Mouse (Mus musculus) forebrain, embryonic 11.5 days (tissue): ENCODE data around the gene Hipk3. TPM values are rescaled to one million over a fixed set of nuclear protein-coding genes. Genes with fewer than 3 reads are reported as not detected.

ENCODE experiments used
- ATAC-seq: fragments of 200-750 bp; cut with Nextera tagmentation; replicated peaks from 2 replicates; pipeline ENCODE4 v1.8.0; 2017; ENCODE audit warnings: moderate TSS enrichment; ENCODE audit not compliant: low FRiP score
- DNase-seq: peaks from one replicate; pipeline ENCODE4 v3.0.0-alpha.2; 2017; ENCODE audit warnings: low spot score
- H3K27ac ChIP-seq: fragments of 300-500 bp; sonication (generic); 2 replicates; pipeline ENCODE4 v1.5.1; 2014; ENCODE audit warnings: low read depth, low read length
- H3K27me3 ChIP-seq: fragments of 300-500 bp; sonication (generic); 2 replicates; pipeline ENCODE4 v1.6.1; 2014; ENCODE audit warnings: mild to moderate bottlenecking, low read length, mixed read lengths; ENCODE audit not compliant: control insufficient read depth, insufficient read depth
- H3K36me3 ChIP-seq: fragments of 300-500 bp; sonication (generic); 2 replicates; pipeline ENCODE4 v1.6.1; 2014; ENCODE audit warnings: mild to moderate bottlenecking, low read length, moderate library complexity, mixed read lengths; ENCODE audit not compliant: control insufficient read depth, insufficient read depth
- H3K4me1 ChIP-seq: fragments of 300-500 bp; sonication (generic); replicated peaks from 2 replicates; pipeline ENCODE4 v1.6.1; 2014; ENCODE audit warnings: low read length, mixed read lengths; ENCODE audit not compliant: control insufficient read depth, insufficient read depth
- H3K4me2 ChIP-seq: fragments of 300-500 bp; sonication (generic); 2 replicates; pipeline ENCODE4 v1.6.1; 2014; ENCODE audit warnings: low read depth, mild to moderate bottlenecking, low read length, moderate library complexity, mixed read lengths; ENCODE audit not compliant: severe bottlenecking
- H3K4me3 ChIP-seq: fragments of 300-500 bp; sonication (generic); 2 replicates; pipeline ENCODE4 v1.5.1; 2014; ENCODE audit warnings: low read depth, low read length
- H3K9ac ChIP-seq: fragments of 300-500 bp; sonication (generic); 2 replicates; pipeline ENCODE4 v1.6.1; 2014; ENCODE audit warnings: low read length
- H3K9me3 ChIP-seq: fragments of 300-500 bp; sonication (generic); 2 replicates; pipeline ENCODE4 v1.6.1; 2016; ENCODE audit warnings: low read length, mixed read lengths; ENCODE audit not compliant: control insufficient read depth
- WGBS: fragments of 180-500 bp; shearing (Covaris S2); extraction: QIAGEN DNeasy Blood & Tissue Kit; methylation state at CpG from one replicate; pipeline ENCODE4 v1.1.7; 2014; 5-methylcytosine and 5-hydroxymethylcytosine counted together
- polyA plus RNA-seq: library from polyadenylated mRNA; unstranded; fragments of >200 nt; fragmentation: Nextera tagmentation; extraction: Ambion mirVana; gene quantifications from 2 replicates; pipeline ENCODE4 v1.2.1, GENCODE M21; 2014

Hipk3 gene
- polyA plus RNA-seq, 1 experiment from 2014 or later = 12.0 TPM

GRCm38 (mm10) chr2:104484438-104484837 lies 9.8 kb downstream of the Hipk3 start:
- Histone ChIP-seq H3K9ac (no peak overlapping the region), H3K27me3 (no peaks in the 10 kb centered on the region), H3K9me3 (no peaks in the 10 kb centered on the region), H3K4me2 (no peak overlapping the region), H3K4me3 (no peak overlapping the region), H3K36me3 (no peaks in the 10 kb centered on the region), H3K27ac (no peak overlapping the region), H3K4me1 (no peaks in the 10 kb centered on the region)
- DNase-seq = no peak
- no peak for ATAC-seq
- 84% methylated on average over 5 of the region's 5 CpGs for WGBS

GRCm38 (mm10) chr2:104482156-104482555 lies 12.1 kb downstream of the Hipk3 start:
- no peaks in the 10 kb centered on the region for H3K4me1 ChIP-seq
- H3K27ac ChIP-seq = no peak overlapping the region
- H3K9me3 ChIP-seq = no peaks in the 10 kb centered on the region
- H3K9ac ChIP-seq = no peak overlapping the region
- no peaks in the 10 kb centered on the region for H3K36me3 ChIP-seq
- H3K27me3 ChIP-seq = no peaks in the 10 kb centered on the region
- H3K4me2 ChIP-seq = no peak overlapping the region
- ATAC-seq = no peak
- no peak for DNase-seq
- H3K4me3 ChIP-seq = no peak overlapping the region

- H3K4me1 ChIP-seq = no peaks in the 10 kb centered on the region
- ATAC-seq = no peak
- 87% methylated on average over 4 of the region's 4 CpGs for WGBS
These were observed 15.2 kb downstream of the Hipk3 start for GRCm38 (mm10) chr2:104479054-104479453.

GRCm38 (mm10) chr2:104477398-104478015 lies 16.7 kb downstream of the Hipk3 start:
- no peaks in the 10 kb centered on the region for H3K4me1 ChIP-seq
- H3K9me3 ChIP-seq = no peaks in the 10 kb centered on the region
- WGBS = 80% methylated on average over 2 of the region's 2 CpGs
- no peak overlapping the region for H3K4me2 ChIP-seq
- no peak for DNase-seq
- H3K4me3 ChIP-seq = no peak overlapping the region
- no peaks in the 10 kb centered on the region for H3K36me3 ChIP-seq
- H3K9ac ChIP-seq = no peak overlapping the region
- ATAC-seq = no peak
- no peaks in the 10 kb centered on the region for H3K27me3 ChIP-seq
- H3K27ac ChIP-seq = no peak overlapping the region

More at GRCm38 (mm10) chr2:104479054-104479453, 15.2 kb downstream of the Hipk3 start:
- Histone ChIP-seq H3K27ac (no peak overlapping the region), H3K36me3 (no peaks in the 10 kb centered on the region), H3K4me2 (no peak overlapping the region), H3K9ac (no peak overlapping the region), H3K4me3 (no peak overlapping the region), H3K9me3 (no peaks in the 10 kb centered on the region), H3K27me3 (no peaks in the 10 kb centered on the region)
- no peak for DNase-seq

GRCm38 (mm10) chr2:104472056-104472455 lies 22.2 kb downstream of the Hipk3 start:
- no peak overlapping the region for H3K4me2 ChIP-seq
- no peaks in the 10 kb centered on the region for H3K36me3 ChIP-seq
- no peaks in the 10 kb centered on the region for H3K4me1 ChIP-seq
- H3K27ac ChIP-seq = no peak overlapping the region
- H3K27me3 ChIP-seq = no peaks in the 10 kb centered on the region
- no peaks in the 10 kb centered on the region for H3K9me3 ChIP-seq
- no peak overlapping the region for H3K4me3 ChIP-seq
- DNase-seq (no peak), ATAC-seq (no peak)
- 92% methylated on average over 6 of the region's 6 CpGs for WGBS
- no peak overlapping the region for H3K9ac ChIP-seq

GRCm38 (mm10) chr2:104471161-104471560 lies 23.1 kb downstream of the Hipk3 start:
- no peaks in the 10 kb centered on the region for H3K4me1 ChIP-seq
- WGBS = 96% methylated on average over 16 of the region's 16 CpGs
- H3K27ac ChIP-seq = no peak overlapping the region
- no peak for ATAC-seq
- H3K9ac ChIP-seq = no peak overlapping the region
- H3K36me3 ChIP-seq = no peaks in the 10 kb centered on the region
- H3K27me3 ChIP-seq = no peaks in the 10 kb centered on the region
- H3K4me2 ChIP-seq = no peak overlapping the region
- no peak for DNase-seq
- no peak overlapping the region for H3K4me3 ChIP-seq
- no peaks in the 10 kb centered on the region for H3K9me3 ChIP-seq

GRCm38 (mm10) chr2:104470536-104470935 lies 23.7 kb downstream of the Hipk3 start:
- no peaks in the 10 kb centered on the region for H3K4me1 ChIP-seq
- H3K4me2 ChIP-seq = no peak overlapping the region
- no peak overlapping the region for H3K9ac ChIP-seq
- 96% methylated on average over 6 of the region's 6 CpGs for WGBS
- no peak overlapping the region for H3K4me3 ChIP-seq
- no peaks in the 10 kb centered on the region for H3K36me3 ChIP-seq
- H3K27ac ChIP-seq = no peak overlapping the region
- ATAC-seq = no peak
- no peaks in the 10 kb centered on the region for H3K27me3 ChIP-seq
- no peak for DNase-seq
- no peaks in the 10 kb centered on the region for H3K9me3 ChIP-seq

- Histone ChIP-seq H3K36me3 (no peaks in the 10 kb centered on the region), H3K4me3 (no peak overlapping the region), H3K4me1 (no peaks in the 10 kb centered on the region), H3K9me3 (no peaks in the 10 kb centered on the region), H3K4me2 (no peak overlapping the region), H3K9ac (no peak overlapping the region), H3K27me3 (no peaks in the 10 kb centered on the region), H3K27ac (no peak overlapping the region)
- ATAC-seq (no peak), DNase-seq (no peak)
- WGBS = 91% methylated on average over 5 of the region's 5 CpGs
These were observed 25.8 kb downstream of the Hipk3 start for GRCm38 (mm10) chr2:104468419-104468818.

GRCm38 (mm10) chr2:104466908-104467616 lies 27.2 kb downstream of the Hipk3 start:
- no peaks in the 10 kb centered on the region for H3K4me1 ChIP-seq
- H3K9ac ChIP-seq = no peak overlapping the region
- WGBS = 89% methylated on average over 9 of the region's 9 CpGs
- DNase-seq = no peak
- H3K27ac ChIP-seq = no peak overlapping the region
- H3K36me3 ChIP-seq = no peaks in the 10 kb centered on the region
- H3K4me3 ChIP-seq = no peak overlapping the region
- H3K27me3 ChIP-seq = no peaks in the 10 kb centered on the region
- H3K9me3 ChIP-seq = no peaks in the 10 kb centered on the region
- H3K4me2 ChIP-seq = no peak overlapping the region
- ATAC-seq = no peak
